Comparison of ENCODE assay signal across 14 mouse cellular contexts in the genomic region with DNA sequence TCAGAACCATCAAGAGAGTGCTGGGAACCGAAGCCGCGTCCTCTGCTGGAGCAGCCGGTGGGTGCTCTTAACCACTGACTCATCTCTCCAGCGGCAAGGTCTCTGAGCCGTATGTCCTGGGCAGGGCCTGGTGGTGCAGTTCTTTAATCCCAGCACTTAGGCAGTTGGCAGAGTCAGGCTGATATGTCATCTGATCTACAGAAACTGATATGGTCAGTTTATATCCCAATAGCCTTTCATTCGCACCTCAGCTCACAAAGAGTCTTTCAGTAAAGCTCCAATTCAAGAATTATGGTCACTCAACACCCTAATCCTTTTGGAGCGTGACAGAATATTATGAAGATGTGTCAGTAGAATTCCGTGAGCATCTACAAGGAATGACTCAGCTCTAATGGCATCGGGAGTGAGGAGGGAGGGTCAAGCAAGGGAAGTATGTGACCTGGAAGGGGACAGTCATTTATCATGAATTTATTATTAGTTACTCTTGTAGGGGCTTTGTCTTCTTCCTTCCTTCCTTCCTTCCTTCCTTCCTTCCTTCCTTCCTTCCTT. TPM values are rescaled to one million over a fixed set of nuclear protein-coding genes. Genes with fewer than 3 reads are reported as not detected.
"Had no signal": no experiment of that assay in that cellular context is flagged by ENCODE, and none has a peak within 500 bp of the region (broad histone marks: within the 10 kb centered on the region; RNA-seq: fewer than 3 reads in every experiment).

No protein-coding gene starts in this region.

- ATAC-seq: liver, embryonic 12.5 days; midbrain, embryonic 15.5 days had no signal

- H3K27ac ChIP-seq: kidney, postnatal 0 days; limb, embryonic 15.5 days; liver, embryonic 12.5 days; midbrain, embryonic 10.5 days; midbrain, embryonic 15.5 days; neural tube, embryonic 13.5 days had no signal

- DNase-seq: kidney, adult 8-10 months; lung, embryonic 14.5 days; lung, postnatal 10 days; lung, postnatal 4 days; retina, postnatal 1 day; thymus, postnatal 4 days had no signal

- H3K4me2 ChIP-seq: limb, embryonic 15.5 days; liver, embryonic 12.5 days; lung, embryonic 14.5 days; midbrain, embryonic 15.5 days; neural tube, embryonic 13.5 days had no signal

- H3K9me3 ChIP-seq: limb, embryonic 15.5 days; liver, embryonic 12.5 days; midbrain, embryonic 10.5 days; midbrain, embryonic 15.5 days; neural tube, embryonic 13.5 days had no signal

- H3K4me1 ChIP-seq: limb, embryonic 15.5 days; midbrain, embryonic 15.5 days; neural tube, embryonic 13.5 days had no signal

- H3K9ac ChIP-seq: limb, embryonic 15.5 days; liver, embryonic 12.5 days; lung, embryonic 14.5 days; midbrain, embryonic 15.5 days; neural tube, embryonic 13.5 days had no signal

- H3K27me3 ChIP-seq: limb, embryonic 15.5 days; liver, embryonic 12.5 days; midbrain, embryonic 15.5 days; neural tube, embryonic 13.5 days had no signal

- H3K4me3 ChIP-seq: limb, embryonic 15.5 days; liver, embryonic 12.5 days; midbrain, embryonic 10.5 days; midbrain, embryonic 15.5 days; neural tube, embryonic 13.5 days had no signal

- H3K36me3 ChIP-seq: limb, embryonic 15.5 days; liver, embryonic 12.5 days; midbrain, embryonic 10.5 days; midbrain, embryonic 15.5 days; neural tube, embryonic 13.5 days had no signal

RNA-seq across cellular contexts. Expression of gene Gm9887, which starts 16.1 kb away (rescaled TPM):
- total RNA-seq: megakaryocyte, adult 5-6 weeks; monocyte, adult 5-6 weeks had no signal
